Mouse (Mus musculus) right cerebral cortex, adult 18-20 months (tissue): ENCODE data around the gene Eif4a1.

Experiments
- DNase-seq: peaks from one replicate; pipeline ENCODE4 v3.0.0; 2022; ENCODE audit warnings: mixed read lengths

The Eif4a1 gene

GRCm38 (mm10) chr11:69698574-69698973 is 26.4 kb upstream of the Eif4a1 start:
- no peak for DNase-seq

GRCm38 (mm10) chr11:69697396-69697795 is 25.2 kb upstream of the Eif4a1 start:
- no peak for DNase-seq

GRCm38 (mm10) chr11:69695361-69696181 is 23.3 kb upstream of the Eif4a1 start, which contains the start of the genes Tnfsf12 and Tnfsfm13:
Gene Tnfsf12 (minus strand): TSS chr11:69695849.
Gene Tnfsfm13 (minus strand): TSS chr11:69696098.
- DNase-seq = peak; percentile 55

GRCm38 (mm10) chr11:69695046-69695360 is 22.8 kb upstream of the Eif4a1 start:
- DNase-seq = no peak

- DNase-seq = no peak
These were observed 21.3 kb upstream of the Eif4a1 start for GRCm38 (mm10) chr11:69693421-69693965.

GRCm38 (mm10) chr11:69692863-69693262 is 20.6 kb upstream of the Eif4a1 start:
- no peak for DNase-seq

GRCm38 (mm10) chr11:69692196-69692811 is 20.1 kb upstream of the Eif4a1 start:
- no peak for DNase-seq

- DNase-seq = no peak
These were observed 17.7 kb upstream of the Eif4a1 start for GRCm38 (mm10) chr11:69689891-69690290.

GRCm38 (mm10) chr11:69687061-69687460 is 14.8 kb upstream of the Eif4a1 start:
- no peak for DNase-seq

- no peak for DNase-seq
These were observed 14.2 kb upstream of the Eif4a1 start for GRCm38 (mm10) chr11:69686377-69686776.

- peak; percentile 52 for DNase-seq
These were observed 13.4 kb upstream of the Eif4a1 start, which contains the start of gene Tnfsf13 for GRCm38 (mm10) chr11:69685526-69686148. Gene Tnfsf13 (minus strand): TSS chr11:69685784.

- no peak for DNase-seq
These were observed 12.7 kb upstream of the Eif4a1 start for GRCm38 (mm10) chr11:69684936-69685335.

GRCm38 (mm10) chr11:69684128-69684745 is 12.0 kb upstream of the Eif4a1 start:
- no peak for DNase-seq

- no peak for DNase-seq
These were observed 11.4 kb upstream of the Eif4a1 start for GRCm38 (mm10) chr11:69683576-69683975.

GRCm38 (mm10) chr11:69682840-69683533 is 10.8 kb upstream of the Eif4a1 start:
- peak; percentile 86 for DNase-seq

GRCm38 (mm10) chr11:69682209-69682839 is 10.1 kb upstream of the Eif4a1 start:
- DNase-seq = no peak

GRCm38 (mm10) chr11:69681314-69682208 is 9.3 kb upstream of the Eif4a1 start, which contains the start of gene Senp3:
Gene Senp3 (minus strand): TSS chr11:69682084.
- peak; percentile 98 for DNase-seq

- DNase-seq = no peak
These were observed 8.1 kb upstream of the Eif4a1 start for GRCm38 (mm10) chr11:69680136-69680855.

- DNase-seq = no peak
These were observed 6.9 kb upstream of the Eif4a1 start for GRCm38 (mm10) chr11:69679144-69679543.

- no peak for DNase-seq
These were observed 498 bp downstream of the Eif4a1 start for GRCm38 (mm10) chr11:69671726-69672124.
